Mouse (Mus musculus): ENCODE data around the gene Rnase11. TPM values are rescaled to one million over a fixed set of nuclear protein-coding genes. Genes with fewer than 3 reads are reported as not detected.

Gene Rnase11
- not detected in 2 replicates for polyA plus RNA-seq (2012; rRNA removed)

GRCm38 (mm10) chr14:51050063-51050462, at the start of gene Rnase11:
TSS of gene Rnase11 (minus strand) at chr14:51050163.

GRCm38 (mm10) chr14:51090921-51091900, 41.2 kb upstream of the Rnase11 start, which contains the start of the genes Rnase4 and Ang:
TSS of gene Rnase4 (plus strand) at chr14:51091077.
TSS of gene Ang (plus strand) at chr14:51091150.

GRCm38 (mm10) chr14:51074335-51074734, 24.4 kb upstream of the Rnase11 start, which contains the start of gene Olfr750:
TSS of gene Olfr750 (minus strand) at chr14:51074435.

GRCm38 (mm10) chr14:51057401-51057831, 7.5 kb upstream of the Rnase11 start, which contains the start of gene Rnase12:
TSS of gene Rnase12 (minus strand) at chr14:51057661.

GRCm38 (mm10) chr14:51041769-51042168, 8.2 kb downstream of the Rnase11 start, which contains the start of gene Rnase9:
TSS of gene Rnase9 (minus strand) at chr14:51041869.

GRCm38 (mm10) chr14:51007152-51007801, 42.7 kb downstream of the Rnase11 start, which contains the start of gene Rnase10:
TSS of gene Rnase10 (plus strand) at chr14:51007751.

Other genes starting within 250 kb of the Rnase11 start
- gene Ccnb1ip1, start 242.4 kb downstream of the Rnase11 start, polyA plus RNA-seq (2012; rRNA removed) = 0.05 TPM in 1 of 2 replicates, not detected in the other
- 64.8 and 70.7 TPM in 2 replicates for gene Parp2, start 242.3 kb downstream of the Rnase11 start, polyA plus RNA-seq (2012; rRNA removed)
- 3.6 and 4.7 TPM in 2 replicates for gene Tep1, start 179.6 kb downstream of the Rnase11 start, polyA plus RNA-seq (2012; rRNA removed)
- 2.2 and 2.5 TPM in 2 replicates for gene Klhl33, start 152.7 kb downstream of the Rnase11 start, polyA plus RNA-seq (2012; rRNA removed)
- 104 and 110 TPM in 2 replicates for gene Osgep, start 125.3 kb downstream of the Rnase11 start, polyA plus RNA-seq (2012; rRNA removed)
- gene Apex1, start 125.2 kb downstream of the Rnase11 start, polyA plus RNA-seq (2012; rRNA removed) = 136 and 142 TPM in 2 replicates
- 154 and 167 TPM in 2 replicates for gene Pip4p1, start 119.3 kb downstream of the Rnase11 start, polyA plus RNA-seq (2012; rRNA removed)
- gene Pnp, start 119.1 kb downstream of the Rnase11 start, polyA plus RNA-seq (2012; rRNA removed) = 20.7 and 23.4 TPM in 2 replicates
- 18.3 and 19.4 TPM in 2 replicates for gene Gm49342, start 105.6 kb downstream of the Rnase11 start, polyA plus RNA-seq (2012; rRNA removed)
- 0.56 and 0.95 TPM in 2 replicates for gene Pnp2, start 94.2 kb downstream of the Rnase11 start, polyA plus RNA-seq (2012; rRNA removed)
- gene Rnase10, start 42.4 kb downstream of the Rnase11 start, polyA plus RNA-seq (2012; rRNA removed) = 0.06 TPM in 1 of 2 replicates, not detected in the other
- gene Rnase9, start 8.3 kb downstream of the Rnase11 start, polyA plus RNA-seq (2012; rRNA removed) = not detected in 2 replicates
- gene Rnase12, start 7.5 kb upstream of the Rnase11 start, polyA plus RNA-seq (2012; rRNA removed) = not detected in 2 replicates
- gene Olfr750, start 24.3 kb upstream of the Rnase11 start, polyA plus RNA-seq (2012; rRNA removed) = 0.03 and 0.06 TPM in 2 replicates
- 20.0 and 20.9 TPM in 2 replicates for gene Rnase4, start 40.9 kb upstream of the Rnase11 start, polyA plus RNA-seq (2012; rRNA removed)
- gene Ang, start 41.0 kb upstream of the Rnase11 start, polyA plus RNA-seq (2012; rRNA removed) = 5.3 and 5.4 TPM in 2 replicates
- not detected in 2 replicates for gene Eddm3b, start 64.3 kb upstream of the Rnase11 start, polyA plus RNA-seq (2012; rRNA removed)
- gene Rnase6, start 73.7 kb upstream of the Rnase11 start, polyA plus RNA-seq (2012; rRNA removed) = 1.1 and 1.2 TPM in 2 replicates
- 0.31 and 0.36 TPM in 2 replicates for gene Rnase1, start 96.6 kb upstream of the Rnase11 start, polyA plus RNA-seq (2012; rRNA removed)
- not detected in 2 replicates for gene Rnase2b, start 112.1 kb upstream of the Rnase11 start, polyA plus RNA-seq (2012; rRNA removed)
- not detected in 2 replicates for gene Ang2, start 149.0 kb upstream of the Rnase11 start, polyA plus RNA-seq (2012; rRNA removed)
- not detected in 2 replicates for gene Ear14, start 153.2 kb upstream of the Rnase11 start, polyA plus RNA-seq (2012; rRNA removed)
- not detected in 2 replicates for gene Rnase2a, start 205.9 kb upstream of the Rnase11 start, polyA plus RNA-seq (2012; rRNA removed)